Mouse (Mus musculus) kidney, adult 18-20 months (tissue): ENCODE results near the gene D130043K22Rik.

ENCODE experiments used
- DNase-seq: peaks from one replicate; pipeline ENCODE4 v3.0.0; 2021

D130043K22Rik gene

GRCm38 (mm10) chr13:24905422-24905821 lies 60.5 kb downstream of the D130043K22Rik start:
- no peak for DNase-seq

GRCm38 (mm10) chr13:24906831-24907570 lies 62.1 kb downstream of the D130043K22Rik start:
- peak; percentile 66 for DNase-seq

- DNase-seq, result no peak
These were observed 64.2 kb downstream of the D130043K22Rik start for GRCm38 (mm10) chr13:24909112-24909511.

- peak; percentile 25 for DNase-seq
These were observed 68.6 kb downstream of the D130043K22Rik start for GRCm38 (mm10) chr13:24913576-24913975.

- DNase-seq, result no peak
These were observed 70.0 kb downstream of the D130043K22Rik start for GRCm38 (mm10) chr13:24914915-24915314.

GRCm38 (mm10) chr13:24915831-24916230 lies 70.9 kb downstream of the D130043K22Rik start:
- no peak for DNase-seq

DNA sequence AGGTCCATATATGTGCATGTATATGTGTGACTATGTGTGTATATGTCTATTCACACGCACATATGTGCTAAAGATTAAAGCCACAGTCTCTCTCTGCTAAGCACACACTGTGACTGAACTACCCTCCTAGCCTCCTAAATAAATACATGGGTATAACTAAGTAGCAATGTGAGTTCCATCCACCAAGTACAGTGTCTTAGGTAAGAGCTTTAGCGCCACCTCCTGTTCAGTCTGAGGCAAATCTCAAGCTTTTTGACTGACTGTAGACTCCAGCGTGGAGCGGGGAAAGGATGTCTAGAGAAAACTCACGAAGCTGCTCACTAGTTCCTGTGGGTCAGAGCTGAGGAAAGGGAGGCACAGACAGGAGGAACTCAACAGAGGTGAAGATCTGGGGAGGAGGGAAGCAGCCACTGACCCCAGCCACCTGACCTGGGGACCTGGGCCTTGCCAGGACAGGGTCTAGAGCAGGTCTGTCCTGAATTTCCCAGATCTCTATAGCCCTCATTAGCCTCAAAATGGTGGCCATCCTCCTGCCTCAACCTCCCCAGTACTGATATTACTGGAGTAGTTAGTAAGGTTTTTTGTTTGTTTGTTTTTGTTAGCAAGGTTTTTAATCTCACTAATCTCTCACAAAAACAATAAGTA lies 75.5 kb downstream of the D130043K22Rik start:
- peak; percentile 42 for DNase-seq

DNA sequence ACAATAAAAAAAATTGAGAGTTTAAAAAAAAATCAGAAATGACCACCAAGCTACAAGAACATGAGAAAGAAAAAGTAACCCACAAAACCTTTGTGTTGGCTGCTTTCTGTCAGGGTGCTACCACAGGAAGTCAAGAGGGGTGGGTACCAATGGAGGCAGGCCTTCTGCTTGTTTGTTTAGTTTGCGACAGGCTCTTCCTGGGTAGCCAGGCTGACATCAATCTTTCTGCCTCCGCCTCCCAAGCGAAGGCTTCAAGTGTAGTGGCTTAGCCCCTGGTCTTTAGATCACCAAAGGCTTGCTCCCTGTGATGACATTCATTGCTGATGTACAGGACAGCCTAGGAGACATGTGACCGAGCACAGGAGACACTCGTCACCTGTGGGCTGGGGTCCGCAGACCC lies 76.3 kb downstream of the D130043K22Rik start:
- DNase-seq, result no peak

DNA sequence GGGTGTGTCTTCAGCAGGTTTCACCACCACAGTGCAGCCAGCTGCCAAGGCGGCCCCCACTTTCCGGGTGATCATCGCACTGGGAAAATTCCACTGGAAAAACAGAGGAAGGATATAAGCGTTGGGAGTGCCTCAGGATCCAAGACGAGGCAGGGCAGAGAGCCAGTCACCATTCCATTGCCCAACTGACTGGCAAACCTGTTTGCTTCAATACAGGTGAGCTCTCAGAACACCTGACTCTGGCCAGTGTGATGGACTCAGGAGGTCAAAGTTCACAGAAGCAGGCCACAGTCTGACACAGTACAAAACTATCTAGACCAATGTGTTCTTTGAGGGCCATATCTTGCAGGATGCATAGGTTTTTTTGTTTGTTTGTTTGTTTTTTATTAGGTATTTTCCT lies 79.1 kb downstream of the D130043K22Rik start:
- no peak for DNase-seq

- DNase-seq, result no peak
These were observed 85.7 kb downstream of the D130043K22Rik start for GRCm38 (mm10) chr13:24930591-24930990.

DNA sequence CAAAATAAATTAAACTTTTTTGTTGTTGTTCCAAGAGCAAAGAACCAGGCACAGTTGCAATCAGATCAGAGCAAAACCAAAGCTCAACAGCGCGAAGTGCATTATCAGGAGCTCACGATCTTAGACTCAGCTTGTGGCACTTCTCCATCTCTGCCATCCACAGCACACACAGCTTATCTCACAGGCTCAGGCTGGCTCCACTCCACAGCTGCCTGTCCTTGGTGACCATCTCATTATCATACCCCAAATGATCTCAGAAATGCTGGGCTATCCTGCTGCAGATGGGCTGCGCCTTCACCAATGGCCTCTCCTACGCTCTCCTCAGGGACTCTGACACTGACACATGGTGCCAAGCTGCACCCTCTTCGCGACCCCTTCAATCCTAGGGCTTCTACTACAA lies 88.3 kb downstream of the D130043K22Rik start:
- DNase-seq, result no peak

GRCm38 (mm10) chr13:24936772-24937107 lies 91.8 kb downstream of the D130043K22Rik start:
- no peak for DNase-seq

DNA sequence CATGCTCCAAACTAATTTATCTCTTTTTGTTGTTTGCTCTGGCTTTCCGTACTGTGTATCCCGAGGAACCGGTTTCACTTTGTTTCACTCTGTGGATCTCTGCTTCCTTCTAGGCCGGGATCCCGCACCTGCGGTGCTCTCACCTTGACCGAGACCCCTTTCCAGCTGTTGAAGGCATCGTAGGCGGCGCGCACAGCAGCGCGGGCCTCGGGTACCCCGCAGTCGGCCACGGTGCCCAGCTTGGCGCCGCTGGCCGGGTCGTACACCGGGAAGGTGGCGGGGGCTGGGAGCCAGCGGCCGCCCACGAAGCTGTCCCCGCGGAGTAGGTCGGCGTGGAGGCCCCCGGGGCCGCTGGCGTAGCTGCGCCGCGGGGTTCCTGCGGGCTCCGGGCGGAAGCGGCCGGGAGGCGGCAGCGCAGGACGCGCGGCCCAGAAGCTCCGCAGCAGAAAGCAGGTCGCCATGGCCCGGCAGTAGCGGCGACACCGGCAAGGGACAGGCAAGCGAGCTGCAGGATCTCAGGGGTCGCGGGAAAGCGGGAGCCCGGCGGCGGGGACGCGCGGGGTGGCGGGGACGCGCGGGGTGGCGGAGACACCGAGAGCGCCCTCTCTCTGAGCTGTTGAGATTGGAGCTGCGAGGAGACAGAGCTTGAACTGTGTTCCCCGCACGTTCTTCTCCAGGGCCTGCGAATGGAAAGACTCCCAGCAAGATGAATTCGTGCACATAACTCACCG lies 92.3 kb downstream of the D130043K22Rik start, which contains the start of gene Aldh5a1:
Gene Aldh5a1, minus strand, starts transcription at position 554 of the 731 bp plus-strand sequence.
- peak; percentile 85 for DNase-seq

DNA sequence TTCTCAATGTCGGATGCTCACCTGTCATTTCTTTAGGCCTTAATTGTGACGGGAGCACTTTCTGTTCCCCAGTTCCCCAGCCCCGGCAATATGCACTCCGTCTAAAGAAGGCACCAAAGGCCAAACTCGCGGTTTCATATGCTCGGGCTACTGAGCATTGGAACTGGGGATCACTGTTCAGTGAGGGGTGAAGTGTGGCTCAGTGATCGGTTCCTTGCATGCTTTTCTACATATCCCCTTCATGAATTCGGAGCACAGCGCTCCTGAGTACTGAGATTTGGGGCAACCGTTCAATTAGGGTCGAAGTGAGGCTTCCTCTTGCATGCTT lies 92.9 kb downstream of the D130043K22Rik start:
- no peak for DNase-seq

DNA sequence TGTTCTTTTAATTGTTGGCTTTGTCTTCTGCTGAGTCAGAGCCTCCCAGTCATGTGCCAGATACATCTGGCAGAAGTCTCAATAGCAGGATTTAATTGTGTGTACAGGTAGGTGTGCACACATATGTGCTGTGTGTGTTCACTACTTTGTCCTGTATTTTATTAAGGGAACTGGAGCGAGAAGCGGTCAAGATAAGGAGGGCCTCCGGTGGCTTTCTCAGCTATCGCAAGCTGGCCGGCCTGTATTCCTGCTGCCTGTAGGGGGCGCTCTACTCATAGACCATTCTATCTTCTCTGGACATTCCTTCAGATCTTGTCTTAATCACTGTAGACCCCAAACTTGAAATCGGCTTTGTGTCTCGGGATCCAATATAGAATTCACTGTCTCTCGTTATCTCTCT lies 93.7 kb downstream of the D130043K22Rik start:
- peak; percentile 78 for DNase-seq

GRCm38 (mm10) chr13:24939472-24939871 lies 94.5 kb downstream of the D130043K22Rik start:
- no peak for DNase-seq

DNA sequence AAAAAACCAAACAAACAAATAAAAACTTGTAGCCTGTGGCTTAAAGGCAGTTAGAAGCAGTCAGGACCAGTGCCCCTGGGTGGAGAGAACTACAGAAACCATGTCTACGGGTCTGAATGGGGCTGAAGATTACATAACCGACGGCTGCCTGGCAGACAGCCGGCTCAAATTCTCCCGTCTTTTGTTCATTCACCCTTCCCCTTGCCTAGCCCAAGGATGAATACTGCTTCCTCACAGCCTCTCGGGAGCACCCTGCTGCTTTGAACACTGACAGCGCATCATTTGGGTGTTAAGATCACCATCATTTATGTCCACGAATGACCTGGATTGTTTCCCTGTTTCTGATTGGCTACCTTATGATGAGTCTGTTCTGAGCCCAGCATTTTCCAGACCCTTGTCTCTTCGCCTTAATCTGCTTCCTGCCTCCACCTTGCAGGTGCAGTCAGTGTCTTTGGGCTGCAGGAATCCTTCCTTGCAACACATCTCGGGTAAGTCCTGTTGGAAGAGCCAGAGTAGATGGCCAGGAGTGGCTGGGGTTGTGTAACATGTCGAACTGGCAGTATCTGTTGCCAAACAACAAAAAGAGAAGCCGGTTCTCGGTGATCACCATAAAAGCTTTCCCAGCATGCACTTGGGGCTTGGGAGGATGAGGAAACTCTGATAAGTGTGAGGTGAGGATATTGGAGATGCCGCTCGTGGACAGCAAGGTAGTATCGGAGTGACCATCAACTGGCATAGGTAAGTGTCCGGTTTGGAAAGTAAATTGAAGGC lies 97.8 kb downstream of the D130043K22Rik start, which contains the start of gene Gpld1:
Gene Gpld1, plus strand, starts transcription at position 641 of the 771 bp plus-strand sequence.
- no peak for DNase-seq

DNA sequence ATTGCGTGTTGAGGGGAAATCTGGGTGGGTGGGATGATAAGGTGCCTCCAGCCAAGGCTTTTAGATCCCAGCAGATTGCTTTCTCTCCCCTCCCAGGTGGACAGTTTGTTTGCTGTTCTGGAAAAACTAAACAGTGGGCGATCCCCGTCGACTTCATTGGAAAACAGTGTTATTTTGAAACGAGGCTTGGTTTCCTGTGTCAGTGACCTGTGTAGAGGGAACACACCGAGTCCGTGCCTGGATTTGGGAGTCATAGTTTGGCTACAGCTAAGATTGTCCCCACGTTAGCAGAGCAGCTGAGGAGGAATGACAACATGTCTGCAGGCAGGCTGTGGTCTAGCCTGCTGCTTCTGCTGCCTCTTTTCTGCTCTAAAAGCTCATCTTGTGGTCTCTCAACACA lies 98.4 kb downstream of the D130043K22Rik start:
- no peak for DNase-seq

DNA sequence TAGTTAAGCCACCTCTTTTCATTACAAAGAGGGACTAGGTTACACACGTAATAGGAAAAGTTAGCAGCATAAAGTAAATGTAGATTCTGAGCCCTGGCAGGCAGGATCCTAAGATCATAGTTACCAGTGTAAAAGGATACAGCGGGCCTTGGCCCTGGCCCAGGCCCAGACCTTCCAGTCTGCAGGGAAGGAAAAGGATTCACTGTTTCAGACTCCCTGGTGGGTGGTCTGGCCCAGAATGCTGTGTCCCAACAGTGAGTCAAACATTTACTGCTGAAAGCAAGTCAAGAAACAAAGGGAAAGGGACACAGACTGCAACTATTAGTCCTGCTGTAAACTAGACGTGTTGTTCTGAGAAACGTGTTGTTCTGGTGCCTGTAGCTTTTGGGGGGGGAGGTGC lies 100.6 kb downstream of the D130043K22Rik start:
- no peak for DNase-seq

- no peak for DNase-seq
These were observed 102.2 kb downstream of the D130043K22Rik start for GRCm38 (mm10) chr13:24947158-24947557.

- DNase-seq, result no peak
These were observed 103.9 kb downstream of the D130043K22Rik start for GRCm38 (mm10) chr13:24948870-24949269.
